Mouse (Mus musculus) megakaryocyte-erythroid progenitor cell, adult 5 weeks (primary cell): ENCODE results near the gene Acads. TPM values are rescaled to one million over a fixed set of nuclear protein-coding genes. Genes with fewer than 3 reads are reported as not detected.

ENCODE experiments used
- polyA plus RNA-seq: library from polyadenylated mRNA; stranded (reverse); fragments of >175 nt; gene quantifications from 2 replicates; pipeline ENCODE4 v1.2.3, GENCODE M21; 2012

Gene Acads
- polyA plus RNA-seq: 57.8 and 61.9 TPM in 2 replicates

GRCm38 (mm10) chr5:115118961-115119570 is at the start of gene Acads:
TSS of gene Acads (minus strand) at chr5:115119346.

GRCm38 (mm10) chr5:115158040-115158983 is 39.2 kb upstream of the Acads start, which contains the start of gene Mlec:
TSS of gene Mlec (minus strand) at chr5:115158179.

GRCm38 (mm10) chr5:115134234-115135165 is 15.4 kb upstream of the Acads start, which contains the start of gene Unc119b:
TSS of gene Unc119b (minus strand) at chr5:115134975.

GRCm38 (mm10) chr5:115098195-115098594 is 21.0 kb downstream of the Acads start, which contains the start of gene Gm10401:
TSS of gene Gm10401 (minus strand) at chr5:115098295.

Other genes with a start within 250 kb of the Acads start
- 6.6 and 8.3 TPM in 2 replicates for gene Oasl2, start 222.4 kb downstream of the Acads start, polyA plus RNA-seq
- gene Oasl1, start 196.1 kb downstream of the Acads start, polyA plus RNA-seq: 18.2 and 23.9 TPM in 2 replicates
- gene 2210016L21Rik, start 177.2 kb downstream of the Acads start, polyA plus RNA-seq: 35.8 and 45.5 TPM in 2 replicates
- 0.18 TPM in 1 of 2 replicates, not detected in the other for gene Hnf1a, start 148.3 kb downstream of the Acads start, polyA plus RNA-seq
- gene Sppl3, start 108.2 kb downstream of the Acads start, polyA plus RNA-seq: 18.8 and 28.7 TPM in 2 replicates
- gene Gm10401, start 21.1 kb downstream of the Acads start, polyA plus RNA-seq: not detected in 2 replicates
- gene Unc119b, start 15.6 kb upstream of the Acads start, polyA plus RNA-seq: 40.0 and 46.4 TPM in 2 replicates
- gene Mlec, start 38.8 kb upstream of the Acads start, polyA plus RNA-seq: 66.7 and 90.8 TPM in 2 replicates
- gene Cabp1, start 75.0 kb upstream of the Acads start, polyA plus RNA-seq: 0.37 and 0.73 TPM in 2 replicates
- 13.8 and 18.1 TPM in 2 replicates for gene Pop5, start 116.5 kb upstream of the Acads start, polyA plus RNA-seq
- gene Rnf10, start 153.6 kb upstream of the Acads start, polyA plus RNA-seq: 243 and 252 TPM in 2 replicates
- 17.6 and 18.8 TPM in 2 replicates for gene Coq5, start 160.3 kb upstream of the Acads start, polyA plus RNA-seq
- 412 and 470 TPM in 2 replicates for gene Dynll1, start 181.7 kb upstream of the Acads start, polyA plus RNA-seq
- 74.0 and 79.8 TPM in 2 replicates for gene Srsf9, start 207.8 kb upstream of the Acads start, polyA plus RNA-seq
- gene Gatc, start 221.8 kb upstream of the Acads start, polyA plus RNA-seq: 11.6 and 11.8 TPM in 2 replicates
- gene Triap1, start 221.9 kb upstream of the Acads start, polyA plus RNA-seq: 4.6 and 6.1 TPM in 2 replicates
- 1,870 and 2,088 TPM in 2 replicates for gene Cox6a1, start 229.6 kb upstream of the Acads start, polyA plus RNA-seq